In the genomic region with DNA sequence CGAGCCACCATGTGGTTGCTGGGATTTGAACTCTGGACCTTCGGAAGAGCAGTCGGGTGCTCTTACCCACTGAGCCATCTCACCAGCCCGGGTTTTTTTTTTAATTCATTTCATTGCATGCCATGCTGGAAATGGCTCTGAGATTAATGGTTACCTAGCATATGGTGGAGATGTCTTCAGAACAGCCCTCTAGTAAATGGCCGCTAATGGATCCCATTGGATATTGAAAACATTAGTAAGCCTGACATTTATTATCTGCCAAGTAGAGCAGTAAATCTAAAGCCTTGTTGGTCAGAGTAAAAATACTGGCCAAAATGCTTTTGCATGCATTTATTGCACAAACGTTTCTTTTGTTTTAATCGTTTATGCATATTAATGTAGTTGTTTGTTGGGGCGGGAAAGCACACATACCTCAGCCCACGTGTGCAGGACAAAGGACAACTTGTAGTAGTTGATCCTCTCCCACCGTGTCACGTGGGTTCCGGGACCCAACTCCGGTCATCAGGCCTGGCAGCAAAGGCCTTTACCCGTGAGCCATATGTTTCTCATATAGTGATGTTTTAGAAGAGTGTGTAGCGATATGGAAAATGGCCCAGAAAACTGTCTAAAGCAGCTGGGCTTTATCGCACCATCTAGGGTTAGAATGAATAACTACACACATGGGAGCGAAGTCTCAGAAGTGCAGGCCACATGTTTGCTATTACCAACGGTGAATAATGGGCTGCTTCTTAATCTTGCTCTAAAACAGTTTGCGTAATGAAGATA, we compare ENCODE assay signal across 15 mouse cellular contexts. TPM values are rescaled to one million over a fixed set of nuclear protein-coding genes. Genes with fewer than 3 reads are reported as not detected.
A peak's percentile ranks its signal among the peaks of the same experiment; 100 is the strongest.
DNase-seq lines count a peak whose midpoint lies in the region; ATAC-seq lines count a peak whose summit lies in the region.
"Had no signal": no experiment of that assay in that cellular context is flagged by ENCODE, and none has a peak within 500 bp of the region (broad histone marks: within the 10 kb centered on the region; RNA-seq: fewer than 3 reads in every experiment).

No protein-coding gene starts in this region.

- no peak overlapping the region for H3K4me3 ChIP-seq in kidney, embryonic 16.5 days (ENCODE audit: low read length)
- no peak overlapping the region for H3K4me3 ChIP-seq in neural tube, embryonic 13.5 days
- H3K4me3 ChIP-seq: erythroblast, embryonic 14.5 days; heart, embryonic 15.5 days; midbrain, embryonic 12.5 days had no signal

- no peak overlapping the region for H3K27ac ChIP-seq in kidney, embryonic 16.5 days (ENCODE audit: low read length)
- H3K27ac ChIP-seq in neural tube, embryonic 13.5 days (replicated peaks), result peak overlapping the region; percentile 35; the same call in 1 of the 2 replicates
- H3K27ac ChIP-seq: heart, embryonic 15.5 days; midbrain, embryonic 12.5 days had no signal

- no peak overlapping the region for H3K9ac ChIP-seq in kidney, embryonic 16.5 days (replicated peaks; ENCODE audit: low read length)
- no peak overlapping the region for H3K9ac ChIP-seq in neural tube, embryonic 13.5 days
- H3K9ac ChIP-seq: heart, embryonic 15.5 days; liver, postnatal 0 days; midbrain, embryonic 12.5 days had no signal

- peaks cover 6% of the 10 kb centered on the region; the same call in 1 of the 2 replicates for H3K4me1 ChIP-seq in kidney, embryonic 16.5 days (ENCODE audit: insufficient read depth, low read length)
- peaks cover 12% of the 10 kb centered on the region for H3K4me1 ChIP-seq in neural tube, embryonic 13.5 days (replicated peaks)
- H3K4me1 ChIP-seq: midbrain, embryonic 12.5 days had no signal

- H3K36me3 ChIP-seq in kidney, embryonic 16.5 days (ENCODE audit: insufficient read depth, low read length), result no peaks in the 10 kb centered on the region
- H3K36me3 ChIP-seq in neural tube, embryonic 13.5 days, result no peaks in the 10 kb centered on the region
- H3K36me3 ChIP-seq: heart, embryonic 15.5 days; midbrain, embryonic 12.5 days had no signal

- H3K9me3 ChIP-seq in kidney, embryonic 16.5 days (ENCODE audit: low read length), result no peaks in the 10 kb centered on the region
- H3K9me3 ChIP-seq in neural tube, embryonic 13.5 days, result no peaks in the 10 kb centered on the region
- H3K9me3 ChIP-seq: heart, embryonic 15.5 days; midbrain, embryonic 12.5 days had no signal

- H3K27me3 ChIP-seq in kidney, embryonic 16.5 days (ENCODE audit: insufficient read depth, low read length), result no peaks in the 10 kb centered on the region
- no peaks in the 10 kb centered on the region for H3K27me3 ChIP-seq in neural tube, embryonic 13.5 days
- H3K27me3 ChIP-seq: heart, embryonic 15.5 days; midbrain, embryonic 12.5 days had no signal

- ATAC-seq in kidney, embryonic 16.5 days (ENCODE audit: low FRiP score, low TSS enrichment), result peak; percentile 49; the same call in 1 of the 2 replicates
- ATAC-seq in neural tube, embryonic 13.5 days (ENCODE audit: low read depth), result peak; percentile 74
- ATAC-seq: CD4-positive, CD25-positive, alpha-beta regulatory T cell, adult 4 months; liver, postnatal 0 days had no signal

- DNase-seq in kidney, adult 18-20 months, result no peak
- peak; percentile 60 for DNase-seq in embryo, embryonic 10.5 days (ENCODE audit: low spot score)
- DNase-seq in forelimb bud, embryonic 11.5 days (ENCODE audit: low read depth, low spot score), result peak; percentile 80
- no peak for DNase-seq in layer of hippocampus, postnatal 25 days (ENCODE audit: extremely low spot score in 1 of 2, low spot score in 1 of 2)
- no peak for DNase-seq in adrenal gland, adult (ENCODE audit: inconsistent age in 2 of 2, low spot score in 1 of 2)
- no peak for DNase-seq in gastrocnemius, adult 18-20 months (ENCODE audit: low spot score)
- DNase-seq: cerebellum, adult 9-10 months; liver, postnatal 0 days; thymus, postnatal 36 days had no signal

- H3K4me2 ChIP-seq in kidney, embryonic 16.5 days (replicated peaks; ENCODE audit: low read depth, low read length), result no peak overlapping the region
- no peak overlapping the region for H3K4me2 ChIP-seq in neural tube, embryonic 13.5 days
- H3K4me2 ChIP-seq: heart, embryonic 15.5 days; midbrain, embryonic 12.5 days had no signal

- 56% methylated on average over 18 of the region's 19 CpGs for WGBS in kidney, embryonic 16.5 days
- WGBS in neural tube, embryonic 13.5 days, result 49% methylated on average over 19 of the region's 19 CpGs

RNA-seq across cellular contexts. Expression of a gene that starts 18.4 kb away (rescaled TPM):
- 11.2 and 12.1 TPM in 2 replicates for polyA plus RNA-seq in kidney, embryonic 16.5 days (2015; fragmentation: Nextera tagmentation; extraction: Ambion mirVana)
- 10.0 and 10.5 TPM in 2 replicates for polyA plus RNA-seq in neural tube, embryonic 13.5 days (2015; fragmentation: Nextera tagmentation; extraction: Ambion mirVana)
- total RNA-seq in layer of hippocampus, postnatal 25 days (2021), result 1 to 10 TPM in 1 of 2 experiments, under 1 TPM in 1; 0.94 to 1.4 TPM
- total RNA-seq in gastrocnemius, adult 18-20 months (2021), result 1 to 10 TPM; 2.0 to 2.7 TPM
- polyA plus RNA-seq: erythroblast, embryonic 14.5 days had no signal

RNA-seq across cellular contexts. Expression of a gene that starts 27.5 kb away (rescaled TPM):
- polyA plus RNA-seq in kidney, embryonic 16.5 days (2015; fragmentation: Nextera tagmentation; extraction: Ambion mirVana), result 11.8 and 12.6 TPM in 2 replicates
- 17.4 and 19.5 TPM in 2 replicates for polyA plus RNA-seq in neural tube, embryonic 13.5 days (2015; fragmentation: Nextera tagmentation; extraction: Ambion mirVana)
- 10 to 100 TPM; 20.3 to 22.2 TPM for total RNA-seq in layer of hippocampus, postnatal 25 days (2021)
- 100 to 1,000 TPM; 107 to 133 TPM for total RNA-seq in gastrocnemius, adult 18-20 months (2021)

Comparison
In these comparisons a context has a peak if more than half of its experiments do, and no peak if none do; other contexts are left out.
1. DNase-seq: peak in embryo, embryonic 10.5 days (single experiment) and forelimb bud, embryonic 11.5 days (single experiment); none in kidney, adult 18-20 months (single experiment), layer of hippocampus, postnatal 25 days (0 of 2), adrenal gland, adult (0 of 2) and gastrocnemius, adult 18-20 months (single experiment).
2. RNA of a gene that starts 27.5 kb away (total RNA-seq): 107 to 133 TPM in gastrocnemius, adult 18-20 months; 20.3 to 22.2 TPM in layer of hippocampus, postnatal 25 days; every median in the first group is over 4 times any median in the second.